Mouse (Mus musculus) liver, postnatal 0 days (tissue): ENCODE results near the gene Gm5426. TPM values are rescaled to one million over a fixed set of nuclear protein-coding genes. Genes with fewer than 3 reads are reported as not detected.
"Not testable (repeated sequence)": the region's sequence is repeated elsewhere in the genome, so short reads cannot be mapped to it uniquely, and the experiment has no call there.

Experiments
- ATAC-seq: fragments of 200-750 bp; cut with Nextera tagmentation; 2 replicates; pipeline ENCODE4 v1.8.0; 2017; ENCODE audit warnings: mild to moderate bottlenecking, moderate library complexity
- DNase-seq: peaks from one replicate; pipeline ENCODE4 v3.0.0-alpha.2; 2016
- H3K27ac ChIP-seq: fragments of 300-500 bp; sonication (generic); 2 replicates; pipeline ENCODE4 v1.5.1; 2014; ENCODE audit warnings: antibody characterized with exemption, moderate library complexity, mild to moderate bottlenecking, low read depth
- H3K27me3 ChIP-seq: fragments of 300-500 bp; sonication (generic); 2 replicates; pipeline ENCODE4 v1.6.1; 2014; ENCODE audit warnings: low read length, control low read depth, mixed read lengths; ENCODE audit not compliant: insufficient read depth
- H3K36me3 ChIP-seq: fragments of 300-500 bp; sonication (generic); replicated peaks from 2 replicates; pipeline ENCODE4 v1.6.1; 2014; ENCODE audit warnings: mild to moderate bottlenecking, control low read depth, low read length, moderate library complexity, mixed read lengths; ENCODE audit not compliant: insufficient read depth
- H3K4me1 ChIP-seq: fragments of 300-500 bp; sonication (generic); 2 replicates; pipeline ENCODE4 v1.6.1; 2014; ENCODE audit warnings: antibody characterized with exemption, mild to moderate bottlenecking, control low read depth; ENCODE audit not compliant: insufficient read depth
- H3K4me2 ChIP-seq: fragments of 300-500 bp; sonication (generic); 2 replicates; pipeline ENCODE4 v1.6.1; 2014; ENCODE audit warnings: low read depth, mild to moderate bottlenecking, low read length, moderate library complexity, mixed read lengths
- H3K4me3 ChIP-seq: fragments of 300-500 bp; sonication (generic); 2 replicates; pipeline ENCODE4 v1.5.1; 2014; ENCODE audit warnings: low read depth, low read length
- H3K9ac ChIP-seq: fragments of 300-500 bp; sonication (generic); replicated peaks from 2 replicates; pipeline ENCODE4 v1.6.1; 2014; ENCODE audit warnings: mild to moderate bottlenecking, moderate library complexity
- H3K9me3 ChIP-seq: fragments of 300-500 bp; sonication (generic); 2 replicates; pipeline ENCODE4 v1.6.1; 2016; ENCODE audit warnings: mild to moderate bottlenecking, control low read depth, low read length, mixed read lengths
- CTCF ChIP-seq: sonication (generic); IDR thresholded peaks from 2 replicates; pipeline ENCODE4 v1.5.1; 2016; ENCODE audit warnings: antibody characterized with exemption, low read depth
- EP300 ChIP-seq: IDR thresholded peaks from 2 replicates; pipeline ENCODE4 v1.6.1; 2016; ENCODE audit warnings: antibody characterized with exemption, low read depth, mild to moderate bottlenecking
- WGBS: fragments of 180-500 bp; shearing (Covaris S2); extraction: QIAGEN DNeasy Blood & Tissue Kit; methylation state at CpG from one replicate; pipeline ENCODE4 v1.1.7; 2014; ENCODE audit not compliant: insufficient replicate concordance; 5-methylcytosine and 5-hydroxymethylcytosine counted together
- polyA plus RNA-seq: library from polyadenylated mRNA; unstranded; fragments of >200 nt; fragmentation: Nextera tagmentation; extraction: Ambion mirVana; gene quantifications from 2 replicates; pipeline ENCODE4 v1.2.1, GENCODE M21; 2015

Gm5426 gene
- not detected in 2 replicates for polyA plus RNA-seq

GRCm38 (mm10) chr10:96136451-96136850, at the start of gene Gm5426:
Gene Gm5426, plus strand, starts transcription at chr10:96136603.
- H3K9ac ChIP-seq, H3K9me3 ChIP-seq, H3K27ac ChIP-seq, H3K4me2 ChIP-seq, H3K4me3 ChIP-seq, ATAC-seq, H3K36me3 ChIP-seq, H3K27me3 ChIP-seq, DNase-seq, H3K4me1 ChIP-seq: not testable (repeated sequence)
- WGBS, result 81% methylated on average over 6 of the region's 6 CpGs

DNA sequence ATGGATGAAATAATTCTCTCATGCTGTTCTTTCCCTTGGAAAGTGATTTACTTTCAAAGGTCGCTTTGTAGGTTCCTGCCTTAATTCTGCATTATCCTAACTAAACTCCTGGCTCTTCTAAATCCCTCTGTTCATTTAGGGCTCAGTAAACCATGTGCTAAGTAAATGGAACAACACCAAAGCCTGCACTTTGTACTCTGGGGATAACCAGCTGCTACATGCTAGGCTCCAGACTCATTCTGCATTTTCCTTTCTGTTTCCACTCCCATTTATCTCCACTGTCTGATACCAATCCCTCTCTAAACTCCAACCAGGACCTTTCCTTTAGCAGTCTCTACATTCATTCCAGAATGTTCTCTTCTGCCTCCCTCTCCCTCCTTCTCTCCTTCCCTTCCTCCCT, 46.7 kb upstream of the Gm5426 start:
- Histone ChIP-seq H3K9me3 (no peaks in the 10 kb centered on the region), H3K9ac (no peak overlapping the region), H3K4me3 (no peak overlapping the region), H3K27me3 (no peaks in the 10 kb centered on the region), H3K4me1 (no peaks in the 10 kb centered on the region), H3K27ac (no peak overlapping the region), H3K36me3 (no peaks in the 10 kb centered on the region), H3K4me2 (no peak overlapping the region)
- 80% methylated on average over 1 of the region's 1 CpGs for WGBS
- DNase-seq (no peak), ATAC-seq (no peak)
- TF ChIP-seq CTCF (no peak), EP300 (no peak)

DNA sequence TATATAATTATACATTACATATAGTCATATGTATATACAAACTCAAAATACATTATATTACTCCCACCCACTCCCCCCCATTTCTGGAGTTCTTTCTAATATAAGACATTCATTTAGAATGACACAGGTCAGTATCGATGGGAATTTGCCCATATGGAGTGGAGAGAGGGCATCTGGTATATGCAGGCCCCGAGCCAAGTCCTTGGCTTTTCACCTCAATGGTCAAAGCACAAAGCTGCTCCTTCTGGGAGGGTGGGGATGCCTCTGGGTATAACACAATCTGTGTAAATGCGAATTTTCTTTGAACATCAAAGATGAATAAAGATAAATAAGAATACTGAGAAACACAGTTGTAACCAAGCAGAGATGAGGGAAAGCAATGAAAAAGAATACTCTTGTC, 46.0 kb upstream of the Gm5426 start:
- Histone ChIP-seq H3K4me3 (no peak overlapping the region), H3K9me3 (no peaks in the 10 kb centered on the region), H3K27me3 (no peaks in the 10 kb centered on the region), H3K36me3 (no peaks in the 10 kb centered on the region), H3K4me1 (no peaks in the 10 kb centered on the region), H3K27ac (no peak overlapping the region), H3K4me2 (no peak overlapping the region), H3K9ac (no peak overlapping the region)
- WGBS, result 79% methylated on average over 3 of the region's 3 CpGs
- TF ChIP-seq CTCF (no peak), EP300 (no peak)
- no peak for DNase-seq
- no peak for ATAC-seq

DNA sequence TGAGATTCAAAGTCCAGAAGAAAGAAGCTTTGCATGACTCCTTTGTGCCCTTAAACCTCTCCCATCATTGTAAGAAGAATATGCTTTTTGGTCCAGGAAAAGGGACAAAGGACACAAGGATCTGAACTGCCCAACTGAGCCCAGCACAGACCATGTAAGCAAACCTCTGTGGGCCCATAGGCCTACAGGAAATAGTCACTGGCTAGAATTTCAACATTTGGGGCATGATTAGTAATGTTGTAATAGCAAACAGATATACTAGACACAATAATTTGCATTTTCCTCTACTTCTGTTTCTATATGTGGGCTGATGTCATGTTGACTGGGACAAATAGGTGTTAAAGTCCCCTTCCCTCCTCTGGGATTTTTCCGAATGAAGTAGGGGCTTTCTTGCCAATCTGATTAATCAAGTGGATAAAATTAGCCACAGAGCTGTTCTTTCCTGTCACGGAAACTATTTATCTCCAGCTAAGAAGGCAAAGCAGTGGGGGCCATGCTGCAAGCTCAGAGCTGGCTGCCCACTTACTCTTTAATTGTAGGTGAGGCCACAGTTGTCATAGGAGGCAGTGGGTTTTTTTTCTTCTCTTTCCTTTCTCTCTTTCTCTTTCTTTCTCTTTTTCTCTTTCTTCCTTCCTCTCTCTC, 42.4 kb upstream of the Gm5426 start:
- no peak for ATAC-seq
- DNase-seq, result no peak
- Histone ChIP-seq H3K4me2 (no peak overlapping the region), H3K4me1 (no peaks in the 10 kb centered on the region), H3K9ac (no peak overlapping the region), H3K9me3 (no peaks in the 10 kb centered on the region), H3K36me3 (no peaks in the 10 kb centered on the region), H3K4me3 (no peak overlapping the region), H3K27me3 (no peaks in the 10 kb centered on the region), H3K27ac (no peak overlapping the region)
- WGBS, result 46% methylated on average over 2 of the region's 2 CpGs
- no peak for TF ChIP-seq EP300
- TF ChIP-seq CTCF, result no peak

DNA sequence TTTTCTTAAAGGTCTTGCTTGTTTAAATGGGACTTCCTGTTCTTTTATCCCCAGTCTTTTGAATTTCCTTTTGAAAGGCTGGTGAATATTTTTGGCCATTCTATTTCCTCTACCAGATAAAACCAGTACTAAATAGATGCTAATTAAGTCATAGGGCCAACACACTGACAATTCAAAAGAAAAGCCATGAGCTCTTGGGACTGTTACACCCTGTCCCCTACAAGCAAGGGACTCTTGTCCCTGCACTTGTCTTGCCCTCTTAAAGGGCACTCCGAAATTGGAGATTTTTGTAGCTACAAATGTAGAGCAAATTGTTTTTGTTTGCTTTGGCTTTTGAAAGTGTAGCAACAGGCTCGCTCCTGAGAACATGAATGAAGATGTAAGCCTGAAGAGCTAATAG, 41.8 kb upstream of the Gm5426 start:
- no peak overlapping the region for H3K4me3 ChIP-seq
- H3K9ac ChIP-seq, result no peak overlapping the region
- DNase-seq (no peak), ATAC-seq (no peak)
- no peaks in the 10 kb centered on the region for H3K36me3 ChIP-seq
- no peaks in the 10 kb centered on the region for H3K27me3 ChIP-seq
- H3K4me1 ChIP-seq, result no peaks in the 10 kb centered on the region
- no peaks in the 10 kb centered on the region for H3K9me3 ChIP-seq
- H3K27ac ChIP-seq, result no peak overlapping the region
- TF ChIP-seq EP300 (no peak), CTCF (no peak)
- no peak overlapping the region for H3K4me2 ChIP-seq
- WGBS, result 72% methylated on average over 2 of the region's 2 CpGs

DNA sequence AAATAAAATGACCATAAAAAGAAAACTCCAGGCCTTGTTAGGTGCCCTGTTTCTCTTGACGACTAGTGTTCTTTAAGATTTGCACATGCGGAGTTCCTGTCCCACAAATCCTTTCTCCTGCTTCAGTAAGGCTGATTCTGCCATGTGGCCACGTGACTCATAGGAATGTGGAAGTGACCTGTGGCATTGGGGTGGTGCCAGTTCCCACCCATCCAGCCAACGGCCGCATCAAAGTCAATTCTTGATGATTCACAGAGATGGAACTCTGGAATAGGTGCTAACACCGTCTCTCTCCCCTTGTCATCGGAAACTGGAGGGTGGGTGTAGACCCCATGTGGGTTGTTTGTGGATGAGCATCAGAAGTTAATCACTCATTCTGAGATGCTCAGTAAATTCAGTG, 39.7 kb upstream of the Gm5426 start:
- DNase-seq (no peak), ATAC-seq (no peak)
- TF ChIP-seq CTCF (no peak), EP300 (no peak)
- WGBS, result 83% methylated on average over 7 of the region's 7 CpGs
- no peaks in the 10 kb centered on the region for H3K9me3 ChIP-seq
- H3K27me3 ChIP-seq, result no peaks in the 10 kb centered on the region
- H3K9ac ChIP-seq, result no peak overlapping the region
- no peaks in the 10 kb centered on the region for H3K4me1 ChIP-seq
- no peak overlapping the region for H3K4me3 ChIP-seq
- no peaks in the 10 kb centered on the region for H3K36me3 ChIP-seq
- no peak overlapping the region for H3K27ac ChIP-seq
- H3K4me2 ChIP-seq, result no peak overlapping the region

GRCm38 (mm10) chr10:96101035-96101434, 35.4 kb upstream of the Gm5426 start:
- H3K9me3 ChIP-seq, result no peaks in the 10 kb centered on the region
- no peaks in the 10 kb centered on the region for H3K27me3 ChIP-seq
- WGBS, result 75% methylated on average over 4 of the region's 4 CpGs
- no peak for TF ChIP-seq CTCF
- no peak overlapping the region for H3K9ac ChIP-seq
- ATAC-seq, result no peak
- no peaks in the 10 kb centered on the region for H3K36me3 ChIP-seq
- H3K4me2 ChIP-seq, result no peak overlapping the region
- H3K4me1 ChIP-seq, result no peaks in the 10 kb centered on the region
- H3K4me3 ChIP-seq, result no peak overlapping the region
- H3K27ac ChIP-seq, result no peak overlapping the region
- no peak for DNase-seq
